Mouse (Mus musculus) kidney, adult 11 months (tissue): ENCODE measurements around the gene Try10.
"Not testable (repeated sequence)": the region's sequence is repeated elsewhere in the genome, so short reads cannot be mapped to it uniquely, and the experiment has no call there.

Experiments
- DNase-seq: peaks from one replicate; pipeline ENCODE4 v3.0.0; 2022

The Try10 gene

DNA sequence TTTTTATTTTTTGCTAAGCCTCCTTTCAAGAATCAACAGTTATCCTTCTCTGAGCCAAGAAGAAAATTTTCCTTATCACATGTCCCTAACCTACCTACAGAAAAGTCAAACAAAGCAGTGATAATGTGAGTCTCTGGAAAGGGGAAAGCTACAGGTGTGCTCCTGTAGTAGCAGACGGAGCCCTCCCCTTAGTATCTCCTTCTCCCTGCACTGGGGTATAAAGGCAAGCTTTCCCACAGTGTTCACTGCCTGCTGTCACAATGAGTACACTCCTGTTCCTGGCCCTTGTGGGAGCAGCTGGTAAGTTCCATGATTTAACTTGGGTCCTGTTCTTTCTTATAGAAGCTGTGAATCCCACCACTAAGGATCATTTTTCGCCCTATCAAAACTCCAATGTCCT is at the start of gene Try10:
TSS of gene Try10 (plus strand) at position 174 of the 400 bp plus-strand sequence.
- no peak for DNase-seq

DNA sequence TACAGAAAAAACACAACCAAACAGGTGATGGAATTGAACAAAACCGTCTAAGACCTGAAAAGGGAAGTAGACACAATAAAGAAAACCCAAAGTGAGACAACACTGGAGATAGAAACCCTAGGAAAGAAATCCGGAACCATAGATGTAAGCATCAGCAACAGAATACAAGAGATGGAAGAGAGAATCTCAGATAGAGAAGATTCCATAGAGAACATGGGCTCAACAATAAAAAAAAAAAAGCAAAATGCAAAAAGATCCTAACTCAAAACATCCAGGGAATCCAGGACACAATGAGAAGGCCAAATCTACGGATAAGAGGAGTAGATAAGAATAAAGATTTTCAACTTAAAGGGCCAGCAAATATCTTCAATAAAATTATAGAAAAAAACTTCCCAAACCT is 37.2 kb upstream of the Try10 start, which contains the start of gene Try5:
TSS of gene Try5 (minus strand) at position 101 of the 400 bp plus-strand sequence.
- not testable (repeated sequence) for DNase-seq

DNA sequence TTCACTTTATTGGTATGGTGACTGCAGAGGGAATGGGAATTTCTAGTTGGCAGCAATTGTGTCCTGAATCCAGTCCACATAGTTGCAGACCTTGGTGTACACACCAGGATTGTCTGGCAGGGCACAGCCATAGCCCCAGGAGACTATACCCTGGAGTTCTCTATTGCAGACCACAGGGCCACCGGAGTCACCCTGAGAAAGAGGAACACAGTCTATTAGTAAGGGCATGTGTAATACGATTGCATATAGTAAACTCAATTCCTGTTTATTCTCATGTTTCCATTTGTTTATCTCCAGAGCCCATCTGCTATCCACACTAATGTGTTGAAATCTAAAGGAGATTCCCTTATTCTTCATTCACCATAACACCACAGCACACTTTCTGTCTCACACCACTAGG is 19.9 kb downstream of the Try10 start:
- not testable (repeated sequence) for DNase-seq

DNA sequence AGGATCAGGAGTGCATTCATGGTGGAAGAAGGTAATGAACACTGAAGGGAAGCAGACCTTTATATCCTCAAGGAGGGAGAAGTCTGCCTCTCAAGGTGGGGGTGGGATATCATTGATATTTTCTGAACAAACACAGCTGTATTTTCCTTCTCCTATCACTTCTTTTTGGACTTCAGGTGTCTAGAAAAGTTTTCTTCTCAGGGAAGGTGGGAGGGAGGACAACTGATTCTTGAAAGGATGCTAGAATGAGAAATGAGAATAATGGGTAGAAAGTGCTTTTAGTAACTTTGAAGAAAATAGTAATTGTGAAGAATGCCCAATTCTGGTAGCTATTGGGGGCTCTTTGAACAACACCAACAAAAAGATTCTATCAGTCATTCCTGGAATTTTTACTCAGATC is 23.7 kb downstream of the Try10 start, which contains the start of gene Prss3:
TSS of gene Prss3 (minus strand) at position 101 of the 400 bp plus-strand sequence.
- DNase-seq: not testable (repeated sequence)

DNA sequence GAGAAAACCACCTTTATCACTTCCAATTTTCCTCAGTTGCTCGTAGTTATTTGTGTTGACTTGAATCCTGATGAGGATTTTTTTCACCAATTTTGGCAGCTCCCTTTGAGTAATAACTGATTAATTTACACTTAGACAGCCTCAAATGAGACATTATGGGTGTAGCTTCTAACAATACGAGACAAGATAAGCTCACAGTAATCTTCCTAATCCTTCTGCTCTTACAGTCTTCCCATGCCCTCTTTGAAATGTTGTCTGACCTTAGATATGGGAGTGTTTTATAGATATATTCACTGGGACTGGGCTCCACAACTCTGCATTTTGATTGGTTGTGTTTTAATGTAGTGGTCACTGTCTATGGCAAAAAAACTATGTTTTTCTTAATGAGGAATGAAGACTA is 32.9 kb downstream of the Try10 start:
- no peak for DNase-seq

DNA sequence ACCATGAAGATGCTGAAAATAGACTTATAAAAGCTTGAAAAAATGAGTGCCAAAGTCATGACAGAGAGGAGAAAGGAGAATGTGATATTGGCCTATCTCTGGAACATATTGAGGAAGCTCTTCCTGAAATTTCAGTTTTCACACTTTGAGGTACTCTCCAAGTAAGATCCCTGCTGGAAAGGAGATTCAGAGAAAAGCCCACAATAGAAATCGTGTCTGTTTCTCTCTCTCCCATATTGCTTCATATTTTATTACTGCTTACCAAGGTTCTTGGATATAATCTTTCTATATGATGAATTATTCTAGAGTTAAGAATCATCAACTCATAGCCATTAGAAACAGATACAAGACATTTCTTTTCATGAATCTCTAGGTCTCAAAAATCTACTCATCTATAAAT is 37.7 kb downstream of the Try10 start:
- not testable (repeated sequence) for DNase-seq

DNA sequence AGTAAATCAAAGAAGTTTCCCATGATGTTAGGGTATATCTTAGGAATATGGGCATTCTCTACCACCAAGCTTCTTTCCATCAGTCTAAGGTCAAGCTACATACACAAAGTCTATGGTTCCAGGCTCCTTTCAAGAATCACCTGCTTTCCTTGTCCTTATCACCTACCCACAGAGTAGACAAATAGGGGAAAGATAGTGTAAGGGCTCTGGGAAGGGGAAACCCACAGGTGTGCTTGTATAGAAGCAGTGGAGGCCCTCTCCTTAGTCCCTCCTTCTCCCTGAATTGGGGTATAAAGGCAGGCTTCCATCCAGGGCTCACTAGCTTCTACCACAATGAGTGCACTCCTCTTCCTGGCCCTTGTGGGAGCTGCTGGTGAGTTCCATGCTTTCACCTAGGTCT is 38.2 kb downstream of the Try10 start, which contains the start of gene Gm5771:
TSS of gene Gm5771 (plus strand) at position 301 of the 400 bp plus-strand sequence.
- DNase-seq: not testable (repeated sequence)
